Mouse (Mus musculus): Measurements from ENCODE around the gene Slc16a9.

- TF ChIP-seq POLR2A (IDR thresholded peaks at IDR 0.05; ENCODE audit: insufficient read length, low read depth) (no peak), MYOG (IDR thresholded peaks at IDR 0.05; ENCODE audit: control insufficient read depth in 1 of 3, insufficient read depth in 1 of 3, insufficient read length in 2 of 3, low read depth in 2 of 3) (no peak), USF1 (IDR thresholded peaks at IDR 0.05; ENCODE audit: low read depth) (no peak), REST (IDR thresholded peaks at IDR 0.05; ENCODE audit: insufficient read depth, insufficient read length) (no peak), CEBPB (IDR thresholded peaks at IDR 0.05; ENCODE audit: insufficient read depth, poor library complexity, severe bottlenecking) (no peak)
Observed at GRCm38 (mm10) chr10:70309416-70309815, 64.5 kb downstream of the Slc16a9 start.
